Mouse (Mus musculus) hindbrain, postnatal 0 days (tissue): ENCODE measurements around the gene Zdhhc17. TPM values are rescaled to one million over a fixed set of nuclear protein-coding genes. Genes with fewer than 3 reads are reported as not detected.

ENCODE experiments used
- ATAC-seq: fragments of 200-750 bp; cut with Nextera tagmentation; 2 replicates; pipeline ENCODE4 v1.8.0; 2017; ENCODE audit warnings: mild to moderate bottlenecking, moderate TSS enrichment, moderate library complexity
- DNase-seq: peaks from one replicate; pipeline ENCODE4 v3.0.0-alpha.2; 2015; ENCODE audit warnings: low spot score
- H3K27ac ChIP-seq: fragments of 300-500 bp; sonication (generic); 2 replicates; pipeline ENCODE4 v1.5.1; 2014; ENCODE audit warnings: mild to moderate bottlenecking
- H3K27me3 ChIP-seq: fragments of 300-500 bp; sonication (generic); 2 replicates; pipeline ENCODE4 v1.6.1; 2014; ENCODE audit warnings: low read length, mixed read lengths; ENCODE audit not compliant: insufficient read depth
- H3K36me3 ChIP-seq: fragments of 300-500 bp; sonication (generic); 2 replicates; pipeline ENCODE4 v1.6.1; 2014; ENCODE audit warnings: low read length, mixed read lengths; ENCODE audit not compliant: insufficient read depth
- H3K4me1 ChIP-seq: fragments of 300-500 bp; sonication (generic); 2 replicates; pipeline ENCODE4 v1.6.1; 2014; ENCODE audit warnings: antibody characterized with exemption, low read length, mixed read lengths; ENCODE audit not compliant: insufficient read depth
- H3K4me2 ChIP-seq: fragments of 300-500 bp; sonication (generic); 2 replicates; pipeline ENCODE4 v1.6.1; 2014; ENCODE audit warnings: low read depth, mild to moderate bottlenecking, low read length, moderate library complexity, mixed read lengths
- H3K4me3 ChIP-seq: fragments of 300-500 bp; sonication (generic); 2 replicates; pipeline ENCODE4 v1.5.1; 2014; ENCODE audit warnings: low read length
- H3K9ac ChIP-seq: fragments of 300-500 bp; sonication (generic); replicated peaks from 2 replicates; pipeline ENCODE4 v1.6.1; 2014; ENCODE audit warnings: mild to moderate bottlenecking, low read length, moderate library complexity, mixed read lengths
- H3K9me3 ChIP-seq: fragments of 300-500 bp; sonication (generic); 2 replicates; pipeline ENCODE4 v1.6.1; 2016; ENCODE audit warnings: low read length, mixed read lengths
- CTCF ChIP-seq: IDR thresholded peaks from 2 replicates; pipeline ENCODE4 v1.5.1; 2016; ENCODE audit warnings: antibody characterized with exemption, control low read depth, low read depth
- WGBS: fragments of 180-500 bp; shearing (Covaris S2); extraction: QIAGEN DNeasy Blood & Tissue Kit; methylation state at CpG from one replicate; pipeline ENCODE4 v1.1.7; 2014; 5-methylcytosine and 5-hydroxymethylcytosine counted together
- polyA plus RNA-seq: library from polyadenylated mRNA; unstranded; fragments of >200 nt; fragmentation: Nextera tagmentation; extraction: Ambion mirVana; gene quantifications from 2 replicates; pipeline ENCODE4 v1.2.1, GENCODE M21; 2015
- total RNA-seq: library from RNA; depleted of rRNA; stranded (reverse); fragments of >200 nt; gene quantifications from 2 replicates; pipeline ENCODE4 v1.2.3, GENCODE M21; 2014

The Zdhhc17 gene
- total and polyA plus RNA-seq, 2 experiments from 2014 or later, result 44.8 to 45.1 TPM

- ATAC-seq, result peak; percentile 31; the same call in 1 of the 2 replicates
- Histone ChIP-seq H3K27ac (peak overlapping the region; percentile 86), H3K9ac (peak overlapping the region; percentile 84), H3K4me2 (peak overlapping the region; percentile 87), H3K4me1 (no peaks in the 10 kb centered on the region), H3K27me3 (no peaks in the 10 kb centered on the region), H3K9me3 (no peaks in the 10 kb centered on the region), H3K36me3 (no peaks in the 10 kb centered on the region), H3K4me3 (peak overlapping the region; percentile 74)
- DNase-seq, result no peak
- WGBS, result under 1% methylated on average over 15 of the region's 15 CpGs
- no peak for TF ChIP-seq CTCF
Measured at GRCm38 (mm10) chr10:110920368-110920950, 89.5 kb downstream of the Zdhhc17 start.

DNA sequence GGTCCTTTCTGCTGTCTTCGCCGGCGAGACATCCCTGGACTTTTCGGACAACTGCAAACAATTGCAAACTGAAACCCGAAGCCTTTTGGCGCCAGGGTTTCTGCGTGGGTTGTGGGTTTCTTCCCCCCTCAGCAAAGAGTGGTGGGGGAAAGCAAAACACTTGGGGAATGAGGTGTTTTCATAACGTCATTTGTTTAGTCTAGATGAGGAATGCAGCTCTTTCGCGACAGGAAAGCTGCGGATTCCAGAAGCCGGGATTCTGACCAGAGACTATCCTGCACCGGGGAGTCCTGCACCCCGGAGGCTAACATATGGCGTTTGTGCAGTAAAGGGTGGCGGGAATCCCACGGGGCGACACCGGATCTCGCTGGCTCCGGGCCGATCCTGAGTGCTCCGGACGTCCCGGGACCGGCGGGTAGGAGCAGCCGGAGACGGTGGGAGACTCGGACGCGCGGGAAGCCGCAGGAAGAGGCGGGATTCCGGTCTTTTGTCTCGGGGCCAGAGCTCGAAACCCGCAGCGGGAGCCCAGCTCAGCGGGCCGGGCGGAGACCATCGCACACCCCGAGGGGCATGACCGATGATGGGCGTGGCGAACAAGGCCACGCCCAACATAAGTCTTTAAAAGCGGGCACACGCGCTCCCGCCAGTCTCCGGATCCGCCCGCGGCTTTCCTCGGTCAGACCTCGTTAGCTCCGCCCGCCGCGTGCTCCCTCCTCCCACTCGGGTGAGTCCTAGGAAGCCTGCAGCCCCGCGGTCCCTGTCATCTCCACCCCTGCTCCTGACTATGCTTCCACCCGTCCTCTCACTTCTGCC is 90.2 kb downstream of the Zdhhc17 start, which contains the start of gene Csrp2:
Gene Csrp2 (plus strand): TSS at position 259 of the 813 bp plus-strand sequence.
- under 1% methylated on average over 67 of the region's 67 CpGs for WGBS
- TF ChIP-seq CTCF, result no peak
- Histone ChIP-seq H3K27ac (peak within 1 kb of the TSS; percentile 86), H3K9ac (peak within 1 kb of the TSS; percentile 84), H3K4me3 (peak within 1 kb of the TSS; percentile 74), H3K9me3 (no peaks in the 10 kb centered on the region), H3K36me3 (no peaks in the 10 kb centered on the region), H3K4me1 (no peaks in the 10 kb centered on the region), H3K27me3 (no peaks in the 10 kb centered on the region), H3K4me2 (peak within 1 kb of the TSS; percentile 87)
- ATAC-seq (peak; percentile 93), DNase-seq (peak; percentile 92)

GRCm38 (mm10) chr10:110918414-110919391 is 91.2 kb downstream of the Zdhhc17 start:
- DNase-seq, result peak; percentile 42

GRCm38 (mm10) chr10:110917521-110917920 is 92.4 kb downstream of the Zdhhc17 start:
- Histone ChIP-seq H3K27ac (no peak overlapping the region), H3K9ac (no peak overlapping the region), H3K4me1 (no peaks in the 10 kb centered on the region), H3K4me3 (no peak overlapping the region), H3K27me3 (no peaks in the 10 kb centered on the region), H3K36me3 (no peaks in the 10 kb centered on the region), H3K4me2 (no peak overlapping the region), H3K9me3 (no peaks in the 10 kb centered on the region)
- ATAC-seq (no peak), DNase-seq (no peak)
- WGBS, result 96% methylated on average over 6 of the region's 6 CpGs
- TF ChIP-seq CTCF, result no peak

More at GRCm38 (mm10) chr10:110918414-110919391, 91.2 kb downstream of the Zdhhc17 start:
- WGBS, result 19% methylated on average over 26 of the region's 26 CpGs
- Histone ChIP-seq H3K4me2 (peak overlapping the region; percentile 87), H3K9me3 (no peaks in the 10 kb centered on the region), H3K27ac (peak overlapping the region; percentile 86; the same call in 1 of the 2 replicates), H3K4me3 (peak overlapping the region; percentile 74), H3K27me3 (no peaks in the 10 kb centered on the region), H3K9ac (peak overlapping the region; percentile 84), H3K4me1 (no peaks in the 10 kb centered on the region), H3K36me3 (no peaks in the 10 kb centered on the region)
- TF ChIP-seq CTCF, result no peak
- ATAC-seq, result 0 out of 2 replicates have a peak, but pooled peaks have one; percentile 31

GRCm38 (mm10) chr10:110916666-110917344 is 93.1 kb downstream of the Zdhhc17 start:
- no peaks in the 10 kb centered on the region for H3K36me3 ChIP-seq
- H3K4me3 ChIP-seq, result no peak overlapping the region
- 84% methylated on average over 11 of the region's 11 CpGs for WGBS
- DNase-seq (no peak), ATAC-seq (no peak)
- no peak for TF ChIP-seq CTCF
- no peak overlapping the region for H3K4me2 ChIP-seq
- no peaks in the 10 kb centered on the region for H3K9me3 ChIP-seq
- H3K9ac ChIP-seq, result no peak overlapping the region
- no peaks in the 10 kb centered on the region for H3K27me3 ChIP-seq
- H3K4me1 ChIP-seq, result no peaks in the 10 kb centered on the region
- no peak overlapping the region for H3K27ac ChIP-seq

DNA sequence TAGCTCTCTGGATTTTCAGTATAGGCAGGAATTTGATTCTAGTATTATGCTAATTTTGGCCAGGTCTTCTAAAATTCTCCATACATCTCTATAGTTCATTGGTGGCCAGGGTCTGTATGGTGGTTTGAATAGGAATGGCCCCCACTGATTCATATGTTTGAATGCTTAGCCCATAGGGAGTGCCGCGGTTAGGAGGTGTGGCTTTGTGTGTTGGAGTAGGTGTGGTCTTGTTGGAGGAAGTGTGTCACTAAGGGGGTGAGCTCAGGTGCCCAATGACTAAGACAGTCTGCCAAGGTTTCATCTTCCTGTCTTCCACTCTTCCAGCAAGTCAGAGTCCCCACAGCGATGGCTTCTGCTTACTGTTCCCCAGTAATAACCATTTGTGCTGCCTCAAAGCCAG is 106.1 kb downstream of the Zdhhc17 start:
- Histone ChIP-seq H3K27ac (no peak overlapping the region), H3K9ac (no peak overlapping the region), H3K36me3 (no peaks in the 10 kb centered on the region), H3K4me1 (no peaks in the 10 kb centered on the region), H3K27me3 (no peaks in the 10 kb centered on the region), H3K4me3 (no peak overlapping the region), H3K4me2 (no peak overlapping the region), H3K9me3 (no peaks in the 10 kb centered on the region)
- ATAC-seq (no peak), DNase-seq (no peak)
- no peak for TF ChIP-seq CTCF
- WGBS, result 99% methylated on average over 3 of the region's 3 CpGs
